Mouse (Mus musculus) B cell, adult 67 days (primary cell): ENCODE measurements around the gene Vmn1r165. TPM values are rescaled to one million over a fixed set of nuclear protein-coding genes. Genes with fewer than 3 reads are reported as not detected.

Experiments used
- total RNA-seq, 2 experiments: library from RNA; stranded (reverse); gene quantifications; 4 replicates each; pipeline ENCODE4 v1.2.4; 2023

Vmn1r165 gene
- not detected for total RNA-seq

GRCm38 (mm10) chr7:23217032-23217431 lies at the start of gene Vmn1r165:
Gene Vmn1r165 (plus strand): TSS chr7:23217332.

GRCm38 (mm10) chr7:23251582-23251981 lies 34.5 kb downstream of the Vmn1r165 start, which contains the start of gene Vmn1r166:
Gene Vmn1r166 (minus strand): TSS chr7:23251682.

Other genes starting within 250 kb of the Vmn1r165 start
- gene Gm4214, start 232.7 kb upstream of the Vmn1r165 start, total RNA-seq, result not detected
- not detected for gene Gm4216, start 197.4 kb upstream of the Vmn1r165 start, total RNA-seq
- gene Vmn1r163, start 161.8 kb upstream of the Vmn1r165 start, total RNA-seq, result not detected
- gene Gm8720, start 149.9 kb upstream of the Vmn1r165 start, total RNA-seq, result not detected
- gene Gm10662, start 72.9 kb upstream of the Vmn1r165 start, total RNA-seq, result not detected
- gene Vmn1r166, start 34.4 kb downstream of the Vmn1r165 start, total RNA-seq, result not detected
- gene Gm6902, start 61.6 kb downstream of the Vmn1r165 start, total RNA-seq, result not detected
- gene Nlrp4e, start 83.9 kb downstream of the Vmn1r165 start, total RNA-seq, result not detected
- not detected for gene Nlrp5, start 168.6 kb downstream of the Vmn1r165 start, total RNA-seq